Mouse (Mus musculus) bone marrow, adult 2 months (tissue): Measurements from ENCODE around the gene Spata7.

Experiments used
- CTCF ChIP-seq: fragments of 200-500 bp; IDR thresholded peaks from 2 replicates; pipeline ENCODE4 v1.5.1; 2011; ENCODE audit warnings: low read length, control low read depth; ENCODE audit not compliant: control insufficient read depth, insufficient read depth
- POLR2A ChIP-seq: fragments of 200-500 bp; IDR thresholded peaks from 2 replicates; pipeline ENCODE4 v1.6.1; 2011; ENCODE audit warnings: low read depth, mild to moderate bottlenecking, control low read depth, low read length, borderline replicate concordance; ENCODE audit not compliant: control insufficient read depth

GRCm38 (mm10) chr12:98674627-98675143 is 46.7 kb downstream of the Spata7 start:
- TF ChIP-seq CTCF (peak; percentile 86), POLR2A (no peak)
